Mouse (Mus musculus): ENCODE measurements around the gene Me1.
"Not testable (repeated sequence)": the region's sequence is repeated elsewhere in the genome, so short reads cannot be mapped to it uniquely, and the experiment has no call there.

The Me1 gene

GRCm38 (mm10) chr9:86650822-86651221 lies 44.9 kb downstream of the Me1 start:
- no peak for DNase-seq

- DNase-seq, result peak in 1 of 2 experiments; percentile 43
These were observed 47.7 kb downstream of the Me1 start for GRCm38 (mm10) chr9:86647931-86648550.

GRCm38 (mm10) chr9:86646807-86647206 lies 48.9 kb downstream of the Me1 start:
- no peak for DNase-seq

DNA sequence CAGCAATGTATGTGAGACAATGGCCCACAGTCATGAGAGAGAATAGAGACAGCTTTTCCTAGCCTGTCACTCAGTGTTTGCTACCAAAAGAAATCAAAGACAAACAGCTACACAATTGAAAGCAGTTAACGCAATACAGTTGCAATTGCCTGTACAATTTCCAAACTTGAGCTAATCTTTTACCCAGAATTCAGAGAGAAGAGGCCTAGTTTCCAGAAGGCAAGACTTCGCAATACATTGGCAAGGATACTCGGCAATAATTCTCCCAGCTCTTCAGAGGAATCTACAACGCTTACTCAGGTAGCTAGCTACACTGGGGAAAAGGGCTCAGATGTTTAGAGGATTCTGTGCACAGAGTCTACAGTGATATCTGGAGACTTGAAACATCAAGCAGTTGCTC lies 52.3 kb downstream of the Me1 start:
- DNase-seq, result no peak

GRCm38 (mm10) chr9:86638771-86639170 lies 57.0 kb downstream of the Me1 start:
- DNase-seq, result peak in 1 of 2 experiments; percentile 26

- DNase-seq, result no peak
These were observed 64.6 kb downstream of the Me1 start for GRCm38 (mm10) chr9:86631153-86631552.

DNA sequence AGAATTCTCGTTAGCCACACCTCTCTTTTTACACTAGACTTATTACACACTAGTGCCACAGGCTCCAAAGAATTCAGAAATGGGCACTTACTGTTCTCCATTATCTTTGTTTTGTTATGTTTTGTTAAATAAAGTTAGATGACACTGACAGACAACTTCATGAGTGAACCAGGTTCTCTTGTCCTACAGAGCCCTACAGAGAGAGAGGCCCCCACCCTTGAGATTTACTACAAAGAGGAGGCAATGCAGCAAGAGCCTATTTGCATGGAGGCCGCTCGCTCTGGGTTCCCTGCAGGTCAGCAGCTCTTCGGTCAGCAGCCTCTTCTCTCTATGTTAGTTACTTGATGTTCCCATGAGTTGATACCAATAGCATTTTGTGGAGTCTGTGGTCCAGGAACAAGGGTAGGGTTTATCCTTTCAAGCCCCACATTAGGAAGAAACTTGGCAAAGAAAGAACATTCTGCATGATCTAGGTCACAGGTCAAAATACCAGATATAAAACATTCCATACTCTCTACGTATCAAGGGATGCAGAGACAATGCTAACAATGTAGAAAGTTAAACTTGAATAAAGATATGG lies 65.3 kb downstream of the Me1 start:
- no peak for DNase-seq

GRCm38 (mm10) chr9:86629379-86629778 lies 66.4 kb downstream of the Me1 start:
- no peak for DNase-seq

DNA sequence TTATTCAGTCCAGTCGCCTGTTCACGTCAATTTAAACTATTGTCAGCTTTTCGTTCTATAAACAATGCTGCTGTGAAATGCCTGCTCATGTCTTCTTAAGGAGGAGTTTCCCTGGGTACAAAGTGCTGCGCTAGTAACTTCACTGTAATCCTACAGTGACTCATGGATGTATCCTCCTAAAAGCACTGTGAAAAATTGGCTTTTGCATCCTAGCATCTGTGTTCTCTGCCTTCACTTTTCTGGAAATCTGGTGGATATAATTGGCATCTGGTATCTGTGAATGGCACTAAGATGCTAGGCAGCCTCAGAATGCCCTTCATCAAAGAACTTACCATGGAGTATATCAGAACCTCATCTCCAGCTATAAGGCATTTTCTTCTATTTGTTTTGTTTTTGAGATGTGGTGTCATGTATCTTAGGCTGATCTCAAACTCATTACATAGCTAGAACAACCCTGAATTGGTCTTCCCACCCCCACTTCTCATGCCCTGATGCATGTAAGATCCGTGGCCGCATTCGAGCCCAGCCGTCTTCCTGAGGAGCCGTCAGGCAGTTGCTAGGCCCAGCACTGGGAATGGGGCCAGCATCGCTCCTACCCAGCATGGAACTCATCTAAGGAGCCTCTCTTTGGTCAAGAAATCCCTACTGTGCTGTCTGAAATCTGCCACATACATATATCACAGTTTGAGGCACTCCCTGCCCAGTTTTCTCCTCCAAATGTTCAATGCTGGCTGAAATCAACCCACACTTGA lies 67.8 kb downstream of the Me1 start:
- DNase-seq, result peak in 1 of 2 experiments; percentile 38

DNA sequence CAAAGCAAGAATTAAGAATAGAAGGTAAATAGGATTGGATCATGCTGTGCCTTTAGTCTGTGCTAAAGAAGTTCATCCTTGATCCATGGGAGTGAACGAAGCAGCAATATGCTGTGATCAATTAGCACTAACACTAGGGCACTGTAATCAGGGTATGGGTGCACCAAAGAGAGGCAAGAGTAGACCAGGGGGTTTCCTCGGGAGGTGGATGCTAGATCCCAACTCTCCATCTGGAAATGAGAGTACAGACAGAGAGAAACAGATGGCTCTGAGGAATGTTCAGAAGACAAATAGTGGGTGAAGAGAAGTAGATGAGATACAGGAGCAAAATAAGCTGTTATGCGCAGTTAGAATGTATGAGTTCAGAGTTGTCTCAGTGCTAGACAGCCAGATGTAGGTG lies 68.8 kb downstream of the Me1 start:
- DNase-seq, result no peak

- DNase-seq, result no peak
These were observed 71.0 kb downstream of the Me1 start for GRCm38 (mm10) chr9:86624781-86625180.

DNA sequence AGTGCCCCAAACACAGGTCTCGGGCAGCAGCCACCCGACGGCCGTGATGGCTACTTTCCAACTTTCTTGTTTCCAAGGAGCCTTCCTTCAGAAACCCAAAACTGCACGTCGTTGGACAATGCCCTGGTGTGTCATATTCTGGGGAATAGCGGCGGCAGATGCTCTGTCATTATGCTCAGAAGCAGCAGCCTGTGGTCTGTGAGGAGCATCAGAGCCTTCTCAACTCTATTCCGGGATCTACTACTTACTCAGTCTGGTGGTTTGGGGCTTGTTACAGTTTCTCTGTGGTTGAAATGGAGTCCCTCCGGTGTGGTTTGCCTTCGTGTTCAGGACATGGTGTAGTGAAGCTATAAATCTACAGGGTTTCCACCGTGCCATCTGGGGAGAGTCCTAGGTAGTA lies 71.7 kb downstream of the Me1 start:
- no peak for DNase-seq

GRCm38 (mm10) chr9:86622062-86622461 lies 73.7 kb downstream of the Me1 start:
- DNase-seq, result no peak

DNA sequence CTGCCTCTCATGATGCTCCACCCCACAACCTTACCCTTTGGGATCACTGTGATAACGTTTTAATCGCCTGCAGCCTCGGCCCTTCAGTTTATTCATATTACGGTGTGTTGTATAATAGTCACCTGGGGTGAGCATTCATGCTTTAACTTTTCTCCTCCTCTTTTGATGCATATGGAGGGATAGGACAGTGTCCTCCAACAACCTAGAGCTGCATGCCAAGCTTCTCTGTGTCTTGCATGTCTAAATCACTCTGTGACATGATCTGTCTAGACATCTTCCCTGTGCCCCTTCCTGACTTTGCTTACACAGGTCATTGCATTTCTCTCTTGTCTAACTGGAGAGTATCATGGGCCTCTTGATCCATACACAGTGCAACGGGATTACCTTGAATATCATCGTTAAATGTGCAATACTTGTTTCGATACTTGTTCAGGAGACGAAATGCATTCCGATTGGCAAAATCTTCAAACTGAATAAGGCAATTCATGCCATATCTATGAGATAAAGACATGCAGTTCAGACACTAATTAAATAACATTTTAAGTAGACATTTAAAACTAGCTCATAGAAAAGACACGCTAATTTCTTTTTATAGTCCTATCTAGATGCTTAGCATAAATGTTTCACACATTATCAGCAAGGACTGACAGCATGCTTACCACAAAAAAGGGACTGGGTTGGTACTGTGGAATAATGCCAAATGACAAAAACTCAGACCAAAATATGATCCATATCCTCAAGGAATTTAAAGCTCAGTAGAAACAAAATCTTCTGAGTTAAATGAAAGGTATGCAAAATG lies 76.2 kb downstream of the Me1 start:
- DNase-seq, result no peak

DNA sequence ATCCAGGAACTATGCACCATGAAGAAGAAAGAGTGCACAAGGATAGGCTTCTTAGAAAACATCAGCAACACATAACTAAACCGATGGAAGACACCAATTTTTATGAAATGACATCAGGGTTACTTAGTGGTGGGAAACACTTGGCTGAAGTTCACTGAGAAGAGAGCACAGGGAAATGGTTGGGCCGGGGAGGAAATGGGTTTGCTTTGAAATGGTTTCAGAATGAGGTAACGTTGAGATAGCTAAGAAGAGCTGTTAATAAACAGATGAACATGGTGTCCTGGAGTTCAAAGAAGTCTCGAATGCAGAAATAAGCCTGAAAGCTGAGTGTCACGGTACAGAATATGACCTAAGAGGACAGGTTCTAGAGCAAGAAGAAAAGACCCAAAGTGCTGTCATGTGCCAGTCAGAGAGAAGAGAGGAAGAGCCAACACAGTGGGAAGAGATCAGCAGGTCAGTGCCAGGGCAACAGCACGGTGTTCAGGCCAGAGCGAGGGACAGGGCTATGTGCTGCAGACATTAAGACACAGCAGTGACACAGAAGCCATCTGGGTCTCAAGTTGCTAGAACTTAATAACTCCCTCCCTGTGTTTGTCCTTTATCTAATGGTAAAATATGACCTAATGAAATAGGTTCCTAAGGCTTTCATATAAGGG lies 77.8 kb downstream of the Me1 start:
- DNase-seq, result peak in 1 of 2 experiments; percentile 24

- DNase-seq, result no peak
These were observed 80.0 kb downstream of the Me1 start for GRCm38 (mm10) chr9:86615765-86616164.

DNA sequence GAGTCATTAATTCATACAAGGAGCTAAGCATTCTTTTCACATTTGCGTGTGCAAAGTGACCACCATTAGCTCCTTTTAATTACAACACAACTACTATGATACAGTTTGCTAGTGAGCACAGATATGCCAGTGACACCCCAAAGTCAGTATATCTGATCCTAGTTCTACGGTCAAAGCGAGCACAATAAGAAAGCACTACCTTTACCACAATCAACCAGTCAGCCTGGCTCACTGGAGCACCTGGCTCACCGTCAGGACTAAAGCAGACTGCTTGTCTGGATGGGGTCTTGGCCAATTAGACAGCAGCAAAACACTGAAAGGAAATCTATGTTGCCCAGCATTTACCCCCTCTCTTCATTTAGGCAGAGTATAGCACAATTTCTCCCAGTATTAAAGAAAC lies 83.7 kb downstream of the Me1 start:
- DNase-seq, result no peak

DNA sequence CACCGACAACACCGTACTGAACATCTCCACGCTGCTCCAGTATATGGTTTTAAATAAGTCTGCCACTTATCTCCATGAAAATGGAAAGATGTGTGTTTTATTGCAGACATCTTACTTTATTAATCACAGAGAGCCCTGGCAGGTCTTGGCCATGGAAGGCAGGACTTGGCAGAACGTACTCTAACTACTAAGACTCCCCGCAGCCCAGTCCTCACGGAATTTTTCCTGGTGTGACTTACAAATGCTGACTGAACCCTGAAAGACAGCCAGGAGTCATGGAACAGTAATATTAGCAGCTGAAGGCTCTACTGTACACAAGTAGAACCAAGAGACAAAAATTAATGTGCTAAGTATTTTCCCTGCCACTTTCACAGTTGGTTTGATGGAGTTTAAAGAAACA lies 90.0 kb downstream of the Me1 start:
- peak; percentile 34 to 66 for DNase-seq

- no peak for DNase-seq
These were observed 95.9 kb downstream of the Me1 start for GRCm38 (mm10) chr9:86599723-86600303.

DNA sequence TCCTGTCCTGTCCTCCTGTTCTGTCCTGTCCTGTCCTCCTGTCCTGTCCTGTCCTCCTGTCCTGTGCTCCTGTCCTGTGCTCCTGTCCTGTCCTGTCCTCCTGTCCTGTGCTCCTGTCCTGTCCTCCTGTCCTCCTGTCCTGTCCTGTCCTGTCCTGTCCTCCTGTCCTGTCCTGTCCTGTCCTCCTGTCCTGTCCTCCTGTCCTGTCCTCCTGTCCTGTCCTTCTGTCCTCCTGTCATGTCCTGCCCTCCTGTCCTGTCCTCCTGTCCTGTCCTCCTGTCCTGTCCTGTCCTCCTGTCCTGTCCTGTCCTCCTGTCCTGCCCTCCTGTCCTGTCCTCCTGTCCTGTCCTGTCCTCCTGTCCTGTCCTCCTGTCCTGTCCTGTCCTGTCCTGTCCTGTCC lies 98.8 kb downstream of the Me1 start:
- DNase-seq, result not testable (repeated sequence)

- DNase-seq, result peak in 1 of 2 experiments; percentile 52
These were observed 101.4 kb downstream of the Me1 start for GRCm38 (mm10) chr9:86594357-86594767.
